Mouse (Mus musculus) kidney, postnatal 0 days (tissue): ENCODE measurements around the gene Sebox. TPM values are rescaled to one million over a fixed set of nuclear protein-coding genes. Genes with fewer than 3 reads are reported as not detected.

Source experiments
- ATAC-seq: fragments of 200-750 bp; cut with Nextera tagmentation; replicated peaks from 2 replicates; pipeline ENCODE4 v1.8.0; 2017; ENCODE audit warnings: low read depth, moderate number of reproducible peaks, moderate TSS enrichment, moderate library complexity; ENCODE audit not compliant: low FRiP score
- DNase-seq: peaks from one replicate; pipeline ENCODE4 v3.0.0-alpha.2; 2016; ENCODE audit warnings: low spot score
- H3K27ac ChIP-seq: fragments of 300-500 bp; sonication (generic); 2 replicates; pipeline ENCODE4 v1.5.1; 2014; ENCODE audit warnings: mild to moderate bottlenecking
- H3K27me3 ChIP-seq: fragments of 300-500 bp; sonication (generic); 2 replicates; pipeline ENCODE4 v1.6.1; 2014; ENCODE audit warnings: low read length, mixed read lengths; ENCODE audit not compliant: insufficient read depth
- H3K36me3 ChIP-seq: fragments of 300-500 bp; sonication (generic); 2 replicates; pipeline ENCODE4 v1.6.1; 2014; ENCODE audit warnings: low read length, mixed read lengths; ENCODE audit not compliant: insufficient read depth
- H3K4me1 ChIP-seq: fragments of 300-500 bp; sonication (generic); replicated peaks from 2 replicates; pipeline ENCODE4 v1.6.1; 2014; ENCODE audit warnings: antibody characterized with exemption, low read length, mixed read lengths; ENCODE audit not compliant: insufficient read depth
- H3K4me2 ChIP-seq: fragments of 300-500 bp; sonication (generic); 2 replicates; pipeline ENCODE4 v1.6.1; 2014; ENCODE audit warnings: mild to moderate bottlenecking, low read length, moderate library complexity, mixed read lengths
- H3K4me3 ChIP-seq: fragments of 300-500 bp; sonication (generic); replicated peaks from 2 replicates; pipeline ENCODE4 v1.5.1; 2014; ENCODE audit warnings: low read depth, low read length
- H3K9ac ChIP-seq: fragments of 300-500 bp; sonication (generic); 2 replicates; pipeline ENCODE4 v1.6.1; 2014; ENCODE audit warnings: low read depth, low read length
- H3K9me3 ChIP-seq: fragments of 300-500 bp; sonication (generic); replicated peaks from 2 replicates; pipeline ENCODE4 v1.6.1; 2016; ENCODE audit warnings: low read length, inconsistent platforms, mixed read lengths
- CTCF ChIP-seq: IDR thresholded peaks from 2 replicates; pipeline ENCODE4 v1.5.1; 2016; ENCODE audit warnings: antibody characterized with exemption, low read depth, mild to moderate bottlenecking, moderate library complexity
- WGBS: fragments of 180-500 bp; shearing (Covaris S2); extraction: QIAGEN DNeasy Blood & Tissue Kit; methylation state at CpG from one replicate; pipeline ENCODE4 v1.1.7; 2014; 5-methylcytosine and 5-hydroxymethylcytosine counted together
- polyA plus RNA-seq: library from polyadenylated mRNA; unstranded; fragments of >200 nt; fragmentation: Nextera tagmentation; extraction: Ambion mirVana; gene quantifications from 2 replicates; pipeline ENCODE4 v1.2.1, GENCODE M21; 2015

The Sebox gene
- not detected in 2 replicates for polyA plus RNA-seq

GRCm38 (mm10) chr11:78502909-78503650 lies at the start of gene Sebox:
TSS of gene Sebox (plus strand) at chr11:78503447.
- 71% methylated on average over 7 of the region's 7 CpGs for WGBS
- H3K4me3 ChIP-seq, result no peak within 1 kb of the TSS
- DNase-seq (no peak), ATAC-seq (no peak)
- TF ChIP-seq CTCF, result no peak
- H3K4me1 ChIP-seq, result 0 out of 2 replicates have a peak, but pooled peaks cover under 1% of the 10 kb centered on the region
- H3K36me3 ChIP-seq, result peaks cover 18% of the 10 kb centered on the region
- no peaks in the 10 kb centered on the region for H3K27me3 ChIP-seq
- no peak within 1 kb of the TSS for H3K4me2 ChIP-seq
- no peak within 1 kb of the TSS for H3K27ac ChIP-seq
- no peaks in the 10 kb centered on the region for H3K9me3 ChIP-seq
- no peak within 1 kb of the TSS for H3K9ac ChIP-seq

- TF ChIP-seq CTCF, result peak; percentile 99
- Histone ChIP-seq H3K27me3 (no peaks in the 10 kb centered on the region), H3K27ac (no peak overlapping the region), H3K9me3 (no peaks in the 10 kb centered on the region), H3K4me1 (no peaks in the 10 kb centered on the region), H3K4me3 (no peak overlapping the region), H3K9ac (no peak overlapping the region), H3K36me3 (no peaks in the 10 kb centered on the region), H3K4me2 (no peak overlapping the region)
- 19% methylated on average over 4 of the region's 4 CpGs for WGBS
- DNase-seq (peak; percentile 75), ATAC-seq (no peak)
Observed at GRCm38 (mm10) chr11:78453675-78454074, 49.6 kb upstream of the Sebox start.

- no peak overlapping the region for H3K27ac ChIP-seq
- no peaks in the 10 kb centered on the region for H3K27me3 ChIP-seq
- H3K4me1 ChIP-seq, result no peaks in the 10 kb centered on the region
- no peak overlapping the region for H3K4me3 ChIP-seq
- H3K36me3 ChIP-seq, result no peaks in the 10 kb centered on the region
- no peaks in the 10 kb centered on the region for H3K9me3 ChIP-seq
- no peak overlapping the region for H3K9ac ChIP-seq
- no peak for DNase-seq
- WGBS, result 75% methylated on average over 7 of the region's 7 CpGs
- no peak for TF ChIP-seq CTCF
- no peak for ATAC-seq
- no peak overlapping the region for H3K4me2 ChIP-seq
Observed at GRCm38 (mm10) chr11:78454276-78454675, 49.0 kb upstream of the Sebox start.

- Histone ChIP-seq H3K4me3 (no peak overlapping the region), H3K4me1 (no peaks in the 10 kb centered on the region), H3K27ac (no peak overlapping the region), H3K9me3 (no peaks in the 10 kb centered on the region), H3K36me3 (no peaks in the 10 kb centered on the region), H3K27me3 (no peaks in the 10 kb centered on the region), H3K4me2 (no peak overlapping the region), H3K9ac (no peak overlapping the region)
- 39% methylated on average over 5 of the region's 5 CpGs for WGBS
- TF ChIP-seq CTCF, result peak; percentile 72
- ATAC-seq (no peak), DNase-seq (peak; percentile 40)
Observed at GRCm38 (mm10) chr11:78455308-78455707, 47.9 kb upstream of the Sebox start.

- no peak for ATAC-seq
- Histone ChIP-seq H3K9me3 (no peaks in the 10 kb centered on the region), H3K36me3 (no peaks in the 10 kb centered on the region), H3K9ac (no peak overlapping the region), H3K27me3 (no peaks in the 10 kb centered on the region), H3K4me1 (no peaks in the 10 kb centered on the region), H3K4me2 (no peak overlapping the region), H3K27ac (no peak overlapping the region), H3K4me3 (no peak overlapping the region)
- no peak for TF ChIP-seq CTCF
- whole genome bisulfite sequencing, result 82% methylated on average over 17 of the region's 17 CpGs
- no peak for DNase-seq
Observed at GRCm38 (mm10) chr11:78458740-78459139, 44.5 kb upstream of the Sebox start.

GRCm38 (mm10) chr11:78461894-78462293 lies 41.4 kb upstream of the Sebox start:
- ATAC-seq, result no peak
- peaks cover 14% of the 10 kb centered on the region; the same call in 1 of the 2 replicates for H3K4me1 ChIP-seq
- H3K4me2 ChIP-seq, result no peak overlapping the region
- no peak for DNase-seq
- no peak overlapping the region for H3K27ac ChIP-seq
- no peak overlapping the region for H3K9ac ChIP-seq
- H3K9me3 ChIP-seq, result no peaks in the 10 kb centered on the region
- no peaks in the 10 kb centered on the region for H3K27me3 ChIP-seq
- peak; percentile 52; the same call in 1 of the 2 replicates for TF ChIP-seq CTCF
- 59% methylated on average over 1 of the region's 1 CpGs for WGBS
- no peak overlapping the region for H3K4me3 ChIP-seq
- H3K36me3 ChIP-seq, result no peaks in the 10 kb centered on the region
